Mouse (Mus musculus): ENCODE measurements around the gene Krtap1-4. TPM values are rescaled to one million over a fixed set of nuclear protein-coding genes. Genes with fewer than 3 reads are reported as not detected.

The Krtap1-4 gene
- total RNA-seq, 2 experiments from 2014 or later = not detected

- no peak for DNase-seq (ENCODE audit: extremely low spot score in 1 of 2, low spot score in 2 of 2)
- no peak overlapping the region for H3K27ac ChIP-seq
- no peak for TF ChIP-seq CTCF (IDR thresholded peaks at IDR 0.05)
- no peak overlapping the region for H3K4me3 ChIP-seq
- intact Hi-C loops (cut with DNase I) = no loop called here
Measured at GRCm38 (mm10) chr11:99581051-99581450, 2.4 kb downstream of the Krtap1-4 start.

GRCm38 (mm10) chr11:99580636-99581035 lies 2.8 kb downstream of the Krtap1-4 start, which contains the start of gene Krtap1-5:
Gene Krtap1-5 (minus strand): TSS chr11:99581016.
- Histone ChIP-seq H3K27ac (no peak within 1 kb of the TSS), H3K4me3 (no peak within 1 kb of the TSS)
- no peak for TF ChIP-seq CTCF (IDR thresholded peaks at IDR 0.05)
- intact Hi-C loops (cut with DNase I) = no loop called here
- no peak for DNase-seq (ENCODE audit: extremely low spot score in 1 of 2, low spot score in 2 of 2)

GRCm38 (mm10) chr11:99574106-99574505 lies 9.3 kb downstream of the Krtap1-4 start:
- peak; percentile 57 to 66 for DNase-seq (ENCODE audit: extremely low spot score in 1 of 2, low spot score in 2 of 2)
- TF ChIP-seq CTCF (IDR thresholded peaks at IDR 0.05) = peak; percentile 89
- H3K27ac ChIP-seq = no peak overlapping the region
- H3K4me3 ChIP-seq = no peak overlapping the region
- intact Hi-C loops (cut with DNase I) = loop anchor here (10.0 kb wide), 1 partner anchor 431 kb away; no protein-coding TSS in a partner anchor

GRCm38 (mm10) chr11:99573164-99573563 lies 10.3 kb downstream of the Krtap1-4 start:
- no peak for DNase-seq (ENCODE audit: extremely low spot score in 1 of 2, low spot score in 2 of 2)
- Histone ChIP-seq H3K27ac (no peak overlapping the region), H3K4me3 (no peak overlapping the region)
- TF ChIP-seq CTCF (IDR thresholded peaks at IDR 0.05) = no peak
- intact Hi-C loops (cut with DNase I) = loop anchor here (1.0 to 10.0 kb wide), 2 partner anchors 107 to 432 kb away; no protein-coding TSS in a partner anchor

GRCm38 (mm10) chr11:99566530-99566929 lies 16.9 kb downstream of the Krtap1-4 start, which contains the start of gene Krtap3-1:
Gene Krtap3-1 (minus strand): TSS chr11:99566630.
- intact Hi-C loops (cut with DNase I) = no loop called here
- no peak for TF ChIP-seq CTCF (IDR thresholded peaks at IDR 0.05)
- no peak for DNase-seq (ENCODE audit: extremely low spot score in 1 of 2, low spot score in 2 of 2)
- no peak within 1 kb of the TSS for H3K27ac ChIP-seq
- H3K4me3 ChIP-seq = no peak within 1 kb of the TSS

- no peak for DNase-seq (ENCODE audit: extremely low spot score in 1 of 2, low spot score in 2 of 2)
- Histone ChIP-seq H3K27ac (no peak overlapping the region), H3K4me3 (no peak overlapping the region)
- no peak for TF ChIP-seq CTCF (IDR thresholded peaks at IDR 0.05)
- intact Hi-C loops (cut with DNase I) = no loop called here
Measured at GRCm38 (mm10) chr11:99562580-99562979, 20.9 kb downstream of the Krtap1-4 start.

- no peak within 1 kb of the TSS for H3K4me3 ChIP-seq
- TF ChIP-seq CTCF (IDR thresholded peaks at IDR 0.05) = no peak
- no peak for DNase-seq (ENCODE audit: extremely low spot score in 1 of 2, low spot score in 2 of 2)
- intact Hi-C loops (cut with DNase I) = loop anchor here (5.0 kb wide), 1 partner anchor 73 kb away; no protein-coding TSS in a partner anchor
- no peak within 1 kb of the TSS for H3K27ac ChIP-seq
Measured at GRCm38 (mm10) chr11:99559366-99559765, 24.1 kb downstream of the Krtap1-4 start, which contains the start of gene Gm11939. Gene Gm11939 (minus strand): TSS chr11:99559466.

- DNase-seq (ENCODE audit: extremely low spot score in 1 of 2, low spot score in 2 of 2) = no peak
Measured at GRCm38 (mm10) chr11:99557976-99558745, 25.3 kb downstream of the Krtap1-4 start.

GRCm38 (mm10) chr11:99556753-99557152 lies 26.7 kb downstream of the Krtap1-4 start, which contains the start of gene Krtap3-2:
Gene Krtap3-2 (minus strand): TSS chr11:99556853.
- TF ChIP-seq CTCF (IDR thresholded peaks at IDR 0.05) = no peak
- DNase-seq (ENCODE audit: extremely low spot score in 1 of 2, low spot score in 2 of 2) = no peak
- Histone ChIP-seq H3K27ac (no peak within 1 kb of the TSS), H3K4me3 (no peak within 1 kb of the TSS)
- intact Hi-C loops (cut with DNase I) = loop anchor here (5.0 kb wide), 1 partner anchor 76 kb away; no protein-coding TSS in a partner anchor

More at GRCm38 (mm10) chr11:99557976-99558745, 25.3 kb downstream of the Krtap1-4 start:
- Histone ChIP-seq H3K4me3 (no peak overlapping the region), H3K27ac (no peak overlapping the region)
- intact Hi-C loops (cut with DNase I) = loop anchor here (5.0 kb wide), 1 partner anchor 74 kb away; no protein-coding TSS in a partner anchor
- no peak; the same call in 1 of the 2 replicates for TF ChIP-seq CTCF (IDR thresholded peaks at IDR 0.05)

- Histone ChIP-seq H3K4me3 (no peak overlapping the region), H3K27ac (no peak overlapping the region)
- intact Hi-C loops (cut with DNase I) = loop anchor here (5.0 kb wide), 1 partner anchor 76 kb away; no protein-coding TSS in a partner anchor
- TF ChIP-seq CTCF (IDR thresholded peaks at IDR 0.05) = no peak
- no peak for DNase-seq (ENCODE audit: extremely low spot score in 1 of 2, low spot score in 2 of 2)
Measured at GRCm38 (mm10) chr11:99556195-99556594, 27.3 kb downstream of the Krtap1-4 start.

- DNase-seq (ENCODE audit: extremely low spot score in 1 of 2, low spot score in 2 of 2) = no peak
- intact Hi-C loops (cut with DNase I) = no loop called here
- TF ChIP-seq CTCF (IDR thresholded peaks at IDR 0.05) = no peak
- no peak within 1 kb of the TSS for H3K27ac ChIP-seq
- H3K4me3 ChIP-seq = no peak within 1 kb of the TSS
Measured at GRCm38 (mm10) chr11:99550765-99551164, 32.7 kb downstream of the Krtap1-4 start, which contains the start of gene Krtap3-3. Gene Krtap3-3 (minus strand): TSS chr11:99550865.

- intact Hi-C loops (cut with DNase I) = no loop called here
Measured at GRCm38 (mm10) chr11:99547892-99548291, 35.6 kb downstream of the Krtap1-4 start.

More at GRCm38 (mm10) chr11:99547892-99548291, 35.6 kb downstream of the Krtap1-4 start:
- Histone ChIP-seq H3K27ac (no peak overlapping the region), H3K4me3 (no peak overlapping the region)
- TF ChIP-seq CTCF (IDR thresholded peaks at IDR 0.05) = no peak; the same call in 1 of the 2 replicates
- DNase-seq (ENCODE audit: extremely low spot score in 1 of 2, low spot score in 2 of 2) = no peak
